Mouse (Mus musculus): ENCODE results near the gene Kif22. TPM values are rescaled to one million over a fixed set of nuclear protein-coding genes. Genes with fewer than 3 reads are reported as not detected.

Kif22 gene
- polyA plus RNA-seq, 1 experiment from 2014 or later, result 24.6 TPM

- ATAC-seq (ENCODE audit: low FRiP score) (no peak), DNase-seq (ENCODE audit: low spot score) (no peak)
- WGBS, result 90% methylated on average over 2 of the region's 2 CpGs
- no peak overlapping the region for H3K4me3 ChIP-seq (replicated peaks; ENCODE audit: low read length)
- H3K4me1 ChIP-seq (replicated peaks; ENCODE audit: control insufficient read depth, insufficient read depth, low read length), result peaks cover 8% of the 10 kb centered on the region; the same call in 1 of the 2 replicates
- no peaks in the 10 kb centered on the region for H3K9me3 ChIP-seq (ENCODE audit: control insufficient read depth, low read length)
- H3K9ac ChIP-seq, result no peak overlapping the region
- H3K36me3 ChIP-seq (replicated peaks; ENCODE audit: control insufficient read depth, insufficient read depth), result peaks cover 39% of the 10 kb centered on the region
- no peak overlapping the region for H3K4me2 ChIP-seq (replicated peaks)
- no peak overlapping the region for H3K27ac ChIP-seq
- H3K27me3 ChIP-seq (ENCODE audit: control insufficient read depth, insufficient read depth, low read length), result no peaks in the 10 kb centered on the region
Measured at GRCm38 (mm10) chr7:126981601-126982000, 60.7 kb downstream of the Kif22 start.

- no peak overlapping the region for H3K27ac ChIP-seq
- H3K9ac ChIP-seq, result no peak overlapping the region
- DNase-seq (ENCODE audit: low spot score) (no peak), ATAC-seq (ENCODE audit: low FRiP score) (no peak)
- H3K36me3 ChIP-seq (replicated peaks; ENCODE audit: control insufficient read depth, insufficient read depth), result peaks cover 39% of the 10 kb centered on the region
- H3K9me3 ChIP-seq (ENCODE audit: control insufficient read depth, low read length), result no peaks in the 10 kb centered on the region
- H3K4me3 ChIP-seq (replicated peaks; ENCODE audit: low read length), result no peak overlapping the region
- H3K4me2 ChIP-seq (replicated peaks), result no peak overlapping the region
- no peaks in the 10 kb centered on the region for H3K27me3 ChIP-seq (ENCODE audit: control insufficient read depth, insufficient read depth, low read length)
- H3K4me1 ChIP-seq (replicated peaks; ENCODE audit: control insufficient read depth, insufficient read depth, low read length), result peaks cover 8% of the 10 kb centered on the region
- 93% methylated on average over 6 of the region's 6 CpGs for WGBS
Measured at GRCm38 (mm10) chr7:126978841-126979240, 63.4 kb downstream of the Kif22 start.

Small RNAs within 50 kb of the gene (microRNA-seq; reads per million reads assigned to microRNA genes)
- gene Gm44343, result not detected

Other genes with a start within 250 kb of the Kif22 start
- 177 and 182 TPM in 2 replicates for gene Ppp4c, start 250.0 kb downstream of the Kif22 start, polyA plus RNA-seq (2014; fragmentation: Nextera tagmentation; extraction: Ambion mirVana)
- gene Fam57b, start 244.8 kb downstream of the Kif22 start, polyA plus RNA-seq (2014; fragmentation: Nextera tagmentation; extraction: Ambion mirVana), result 53.2 and 54.7 TPM in 2 replicates
- 0.74 TPM in 1 of 2 replicates, not detected in the other for gene 4930451I11Rik, start 210.8 kb downstream of the Kif22 start, polyA plus RNA-seq (2014; fragmentation: Nextera tagmentation; extraction: Ambion mirVana)
- 16.5 and 25.7 TPM in 2 replicates for gene Doc2a, start 195.1 kb downstream of the Kif22 start, polyA plus RNA-seq (2014; fragmentation: Nextera tagmentation; extraction: Ambion mirVana)
- gene Hirip3, start 180.5 kb downstream of the Kif22 start, polyA plus RNA-seq (2014; fragmentation: Nextera tagmentation; extraction: Ambion mirVana), result 10.1 and 11.1 TPM in 2 replicates
- 93.7 and 95.3 TPM in 2 replicates for gene Ino80e, start 180.1 kb downstream of the Kif22 start, polyA plus RNA-seq (2014; fragmentation: Nextera tagmentation; extraction: Ambion mirVana)
- gene Taok2, start 157.8 kb downstream of the Kif22 start, polyA plus RNA-seq (2014; fragmentation: Nextera tagmentation; extraction: Ambion mirVana), result 36.4 and 37.2 TPM in 2 replicates
- gene Tmem219, start 119.6 kb downstream of the Kif22 start, polyA plus RNA-seq (2014; fragmentation: Nextera tagmentation; extraction: Ambion mirVana), result 28.0 and 29.3 TPM in 2 replicates
- gene Kctd13, start 113.6 kb downstream of the Kif22 start, polyA plus RNA-seq (2014; fragmentation: Nextera tagmentation; extraction: Ambion mirVana), result 102 and 104 TPM in 2 replicates
- 8.0 and 10.9 TPM in 2 replicates for gene Asphd1, start 92.9 kb downstream of the Kif22 start, polyA plus RNA-seq (2014; fragmentation: Nextera tagmentation; extraction: Ambion mirVana)
- gene Sez6l2, start 91.9 kb downstream of the Kif22 start, polyA plus RNA-seq (2014; fragmentation: Nextera tagmentation; extraction: Ambion mirVana), result 68.9 and 70.1 TPM in 2 replicates
- gene Cdipt, start 66.6 kb downstream of the Kif22 start, polyA plus RNA-seq (2014; fragmentation: Nextera tagmentation; extraction: Ambion mirVana), result 110 and 118 TPM in 2 replicates
- 0.98 and 1.0 TPM in 2 replicates for gene Cdiptos, start 66.4 kb downstream of the Kif22 start, polyA plus RNA-seq (2014; fragmentation: Nextera tagmentation; extraction: Ambion mirVana)
- gene Mvp, start 27.9 kb downstream of the Kif22 start, polyA plus RNA-seq (2014; fragmentation: Nextera tagmentation; extraction: Ambion mirVana), result 3.4 and 4.0 TPM in 2 replicates
- 0.70 TPM in 1 of 2 replicates, not detected in the other for gene Pagr1b, start 26.0 kb downstream of the Kif22 start, polyA plus RNA-seq (2014; fragmentation: Nextera tagmentation; extraction: Ambion mirVana)
- 31.5 and 38.6 TPM in 2 replicates for gene Pagr1a, start 25.1 kb downstream of the Kif22 start, polyA plus RNA-seq (2014; fragmentation: Nextera tagmentation; extraction: Ambion mirVana)
- gene Gm42742, start 21.4 kb downstream of the Kif22 start, polyA plus RNA-seq (2014; fragmentation: Nextera tagmentation; extraction: Ambion mirVana), result 51.9 and 52.3 TPM in 2 replicates
- 46.7 and 57.0 TPM in 2 replicates for gene Prrt2, start 21.3 kb downstream of the Kif22 start, polyA plus RNA-seq (2014; fragmentation: Nextera tagmentation; extraction: Ambion mirVana)
- gene Maz, start 15.4 kb downstream of the Kif22 start, polyA plus RNA-seq (2014; fragmentation: Nextera tagmentation; extraction: Ambion mirVana), result 68.6 and 73.1 TPM in 2 replicates
- not detected in 2 replicates for gene Zg16, start 44.9 kb upstream of the Kif22 start, polyA plus RNA-seq (2014; fragmentation: Nextera tagmentation; extraction: Ambion mirVana)
- gene AI467606, start 48.9 kb upstream of the Kif22 start, polyA plus RNA-seq (2014; fragmentation: Nextera tagmentation; extraction: Ambion mirVana), result 1.7 and 1.9 TPM in 2 replicates
- gene Qprt, start 79.8 kb upstream of the Kif22 start, polyA plus RNA-seq (2014; fragmentation: Nextera tagmentation; extraction: Ambion mirVana), result 0.55 and 0.87 TPM in 2 replicates
- gene Spn, start 95.4 kb upstream of the Kif22 start, polyA plus RNA-seq (2014; fragmentation: Nextera tagmentation; extraction: Ambion mirVana), result not detected in 2 replicates
- gene Cd2bp2, start 153.6 kb upstream of the Kif22 start, polyA plus RNA-seq (2014; fragmentation: Nextera tagmentation; extraction: Ambion mirVana), result 63.7 and 64.9 TPM in 2 replicates
- gene Tbc1d10b, start 166.0 kb upstream of the Kif22 start, polyA plus RNA-seq (2014; fragmentation: Nextera tagmentation; extraction: Ambion mirVana), result 24.6 and 33.0 TPM in 2 replicates
- gene Mylpf, start 166.4 kb upstream of the Kif22 start, polyA plus RNA-seq (2014; fragmentation: Nextera tagmentation; extraction: Ambion mirVana), result 2.2 and 2.8 TPM in 2 replicates
- gene Zfp553, start 190.6 kb upstream of the Kif22 start, polyA plus RNA-seq (2014; fragmentation: Nextera tagmentation; extraction: Ambion mirVana), result 25.0 TPM in 2 replicates
- 8.3 and 9.2 TPM in 2 replicates for gene Sept1, start 190.7 kb upstream of the Kif22 start, polyA plus RNA-seq (2014; fragmentation: Nextera tagmentation; extraction: Ambion mirVana)
- gene Zfp771, start 201.8 kb upstream of the Kif22 start, polyA plus RNA-seq (2014; fragmentation: Nextera tagmentation; extraction: Ambion mirVana), result 63.4 and 63.5 TPM in 2 replicates
- 119 and 126 TPM in 2 replicates for gene Dctpp1, start 218.2 kb upstream of the Kif22 start, polyA plus RNA-seq (2014; fragmentation: Nextera tagmentation; extraction: Ambion mirVana)
- 76.3 and 80.6 TPM in 2 replicates for gene Sephs2, start 231.6 kb upstream of the Kif22 start, polyA plus RNA-seq (2014; fragmentation: Nextera tagmentation; extraction: Ambion mirVana)

All from hindbrain, embryonic 14.5 days (tissue).